Mouse (Mus musculus): ENCODE results near the gene Lcorl. TPM values are rescaled to one million over a fixed set of nuclear protein-coding genes. Genes with fewer than 3 reads are reported as not detected.

Gene Lcorl
- total and polyA plus RNA-seq, 3 experiments = 4.2 to 5.8 (median 5.6) TPM

DNA sequence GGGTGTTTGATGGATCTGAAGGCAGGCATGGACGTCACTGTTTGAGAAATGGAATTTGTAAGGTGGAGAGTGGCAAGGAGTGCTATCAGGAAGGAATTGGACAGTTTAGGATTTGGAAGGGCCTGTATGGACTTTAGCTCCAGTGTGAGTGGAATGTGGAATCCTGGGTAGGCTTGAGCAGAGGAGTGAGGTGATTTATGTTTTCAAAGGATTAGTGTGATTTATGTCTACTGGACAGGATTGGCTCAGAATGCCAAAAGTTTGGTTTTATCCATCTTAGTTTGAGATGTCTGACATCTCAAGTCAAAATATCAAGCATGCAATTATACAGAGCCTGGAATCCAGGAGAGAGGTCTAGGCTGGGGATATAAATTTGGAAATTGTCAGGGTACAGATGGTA lies 37.9 kb upstream of the Lcorl start:
- Histone ChIP-seq H3K79me2 (replicated peaks; ENCODE audit: control insufficient read depth, extremely low read depth, insufficient read depth, poor library complexity, severe bottlenecking) (no peaks in the 10 kb centered on the region), H3K4me2 (ENCODE audit: insufficient read depth, low read depth, poor library complexity, severe bottlenecking) (no peak overlapping the region), H3K9ac (ENCODE audit: insufficient read depth, low read depth) (no peak overlapping the region), H3K27ac (ENCODE audit: insufficient read depth, low read depth) (no peak overlapping the region), H3K4me1 (ENCODE audit: control insufficient read depth in 1 of 2, insufficient read depth in 2 of 2) (no peaks in the 10 kb centered on the region), H3K9me3 (replicated peaks; ENCODE audit: low read length) (no peaks in the 10 kb centered on the region), H3K27me3 (replicated peaks) (no peaks in the 10 kb centered on the region), H3K4me3 (replicated peaks in 1 of 3; ENCODE audit: low read depth in 2 of 3, low read length in 2 of 3, poor library complexity in 1 of 3) (no peak overlapping the region), H3K36me3 (replicated peaks in 1 of 2; ENCODE audit: control insufficient read depth in 1 of 2, insufficient read depth in 1 of 2, low read length in 1 of 2) (no peaks in the 10 kb centered on the region)
- no peak for DNase-seq (ENCODE audit: extremely low read depth)
- dilution Hi-C loops (cut with MboI; ENCODE audit: extremely low pct_ligation_motif_present, extremely low pct_unique_long_range_greater_than_20kb, low sequenced_read_pairs) (no loop called here), in situ Hi-C loops (cut with MboI; ENCODE audit: low pct_ligation_motif_present, low pct_unique_long_range_greater_than_20kb, low sequenced_read_pairs) (no loop called here)
- TF ChIP-seq NELFE (IDR thresholded peaks at IDR 0.05; ENCODE audit: low read depth, low read length) (no peak), GABPA (IDR thresholded peaks at IDR 0.05; ENCODE audit: insufficient replicate concordance, low read depth, low read length) (no peak), NRF1 (IDR thresholded peaks at IDR 0.05; ENCODE audit: low read depth, low read length) (no peak), HCFC1 (IDR thresholded peaks at IDR 0.05; ENCODE audit: low read depth, low read length) (no peak)

DNA sequence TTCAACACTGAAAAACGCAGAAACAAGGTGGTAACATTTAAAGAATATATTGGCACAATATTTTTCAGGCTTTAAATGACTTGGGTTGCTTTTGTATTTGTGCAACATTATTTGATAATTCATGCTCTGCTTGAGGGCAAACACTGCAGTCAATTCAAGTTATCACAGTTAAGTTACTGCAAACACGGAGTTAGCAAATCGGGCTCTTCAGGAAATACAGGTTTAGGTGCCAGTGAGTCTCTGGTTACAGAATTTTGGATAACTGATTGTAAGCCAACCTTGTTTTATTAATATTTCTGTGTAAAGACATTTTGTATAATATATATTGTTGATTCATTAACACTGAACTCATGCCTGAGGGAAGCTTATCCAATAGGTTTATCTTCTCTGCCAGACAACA lies 36.3 kb upstream of the Lcorl start:
- dilution Hi-C loops (cut with MboI; ENCODE audit: extremely low pct_ligation_motif_present, extremely low pct_unique_long_range_greater_than_20kb, low sequenced_read_pairs) = no loop called here
- H3K79me2 ChIP-seq (replicated peaks; ENCODE audit: control insufficient read depth, extremely low read depth, insufficient read depth, poor library complexity, severe bottlenecking) = no peaks in the 10 kb centered on the region
- H3K4me2 ChIP-seq (ENCODE audit: insufficient read depth, low read depth, poor library complexity, severe bottlenecking) = no peak overlapping the region
- TF ChIP-seq E2F4 (IDR thresholded peaks at IDR 0.05; ENCODE audit: insufficient replicate concordance, low read depth, low read length) (no peak), ETS1 (conservative IDR thresholded peaks at IDR 0.05; ENCODE audit: low read depth, low read length) (no peak), SIN3A (IDR thresholded peaks at IDR 0.05; ENCODE audit: low read length) (no peak), JUN (IDR thresholded peaks at IDR 0.05; ENCODE audit: insufficient read depth, low read depth, low read length) (no peak), MAFK (IDR thresholded peaks at IDR 0.05; ENCODE audit: insufficient replicate concordance, low read length) (no peak), RAD21 (IDR thresholded peaks at IDR 0.05; ENCODE audit: low read depth, low read length) (no peak), MAZ (IDR thresholded peaks at IDR 0.05; ENCODE audit: low read depth, low read length) (no peak), CHD2 (IDR thresholded peaks at IDR 0.05; ENCODE audit: low read length) (no peak), USF1 (IDR thresholded peaks at IDR 0.05; ENCODE audit: low read depth, low read length) (no peak), CHD1 (IDR thresholded peaks at IDR 0.05; ENCODE audit: low read depth, low read length) (no peak), ZMIZ1 (IDR thresholded peaks at IDR 0.05; ENCODE audit: low read depth, low read length) (no peak), RCOR1 (conservative IDR thresholded peaks at IDR 0.05; ENCODE audit: low read depth, low read length) (no peak), PAX5 (IDR thresholded peaks at IDR 0.05; ENCODE audit: low read length) (no peak), JUND (conservative IDR thresholded peaks at IDR 0.05; ENCODE audit: low read depth, low read length) (no peak), KAT2A (IDR thresholded peaks at IDR 0.05; ENCODE audit: insufficient replicate concordance, low read length) (no peak), BHLHE40 (IDR thresholded peaks at IDR 0.05; ENCODE audit: low read depth, low read length) (no peak), ZKSCAN1 (IDR thresholded peaks at IDR 0.05; ENCODE audit: borderline replicate concordance, low read depth, low read length) (no peak), EP300 (IDR thresholded peaks at IDR 0.05; ENCODE audit: low read length) (no peak)
- H3K27ac ChIP-seq (ENCODE audit: insufficient read depth, low read depth) = no peak overlapping the region
- no peak for DNase-seq (ENCODE audit: extremely low read depth)
- H3K4me1 ChIP-seq (ENCODE audit: control insufficient read depth in 1 of 2, insufficient read depth in 2 of 2) = no peaks in the 10 kb centered on the region
- no peaks in the 10 kb centered on the region for H3K9me3 ChIP-seq (replicated peaks; ENCODE audit: low read length)
- H3K9ac ChIP-seq (ENCODE audit: insufficient read depth, low read depth) = no peak overlapping the region
- in situ Hi-C loops (cut with MboI; ENCODE audit: low pct_ligation_motif_present, low pct_unique_long_range_greater_than_20kb, low sequenced_read_pairs) = no loop called here
- H3K27me3 ChIP-seq (replicated peaks) = no peaks in the 10 kb centered on the region
- H3K36me3 ChIP-seq (replicated peaks in 1 of 2; ENCODE audit: control insufficient read depth in 1 of 2, insufficient read depth in 1 of 2, low read length in 1 of 2) = no peaks in the 10 kb centered on the region
- H3K4me3 ChIP-seq (replicated peaks in 1 of 3; ENCODE audit: low read depth in 2 of 3, low read length in 2 of 3, poor library complexity in 1 of 3) = no peak overlapping the region
